ENCODE assay signal across 13 mouse cellular contexts in the genomic region with DNA sequence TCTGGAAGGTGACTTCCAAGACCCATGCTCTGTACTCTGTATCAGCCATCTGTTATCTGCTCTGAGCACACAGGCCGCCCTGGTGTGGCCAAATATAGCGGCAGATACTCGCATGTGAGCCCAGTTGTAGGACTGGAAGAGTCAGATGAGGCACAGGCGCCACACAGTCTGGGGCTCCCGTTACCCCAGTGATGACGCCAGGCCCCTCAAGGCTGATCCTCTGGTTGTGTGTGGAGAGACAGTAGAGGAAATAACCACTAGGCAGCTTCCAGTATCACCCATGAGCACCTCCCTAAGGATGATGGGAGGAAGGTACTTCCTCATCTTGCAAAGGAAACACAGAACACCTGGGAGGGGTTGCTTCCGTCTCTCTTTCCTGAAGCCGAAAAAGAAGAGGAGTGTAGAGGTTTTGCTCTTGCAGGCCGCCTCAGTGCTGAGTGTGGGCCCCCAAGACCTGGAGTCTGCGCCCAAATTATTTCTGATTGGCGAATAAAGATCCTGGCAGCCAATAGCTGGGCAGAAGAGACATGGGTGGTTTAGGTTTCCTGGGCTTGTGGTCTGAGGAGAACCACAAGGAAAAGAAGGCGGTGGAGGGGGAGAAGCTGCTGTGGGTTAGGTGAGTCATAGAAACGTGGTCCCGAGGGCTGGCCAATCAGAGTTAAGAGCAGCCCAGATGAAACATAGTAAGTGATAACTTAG. TPM values are rescaled to one million over a fixed set of nuclear protein-coding genes. Genes with fewer than 3 reads are reported as not detected.
DNase-seq lines count a peak whose midpoint lies in the region; ATAC-seq and TF ChIP-seq lines count a peak whose summit lies in the region.
"Had no signal": no experiment of that assay in that cellular context is flagged by ENCODE, and none has a peak within 500 bp of the region (broad histone marks: within the 10 kb centered on the region; RNA-seq: fewer than 3 reads in every experiment).

No protein-coding gene starts in this region.

- H3K9ac ChIP-seq in heart, postnatal 0 days (replicated peaks; ENCODE audit: low read depth, low read length): no peak overlapping the region
- H3K9ac ChIP-seq in ES-E14 (ENCODE audit: insufficient read depth, low read depth, low read length, poor library complexity, severe bottlenecking): peak overlapping the region; percentile 33; the same call in 1 of the 2 replicates
- no peak overlapping the region for H3K9ac ChIP-seq in liver, embryonic 13.5 days
- no peak overlapping the region for H3K9ac ChIP-seq in neural tube, embryonic 15.5 days (replicated peaks)
- H3K9ac ChIP-seq: lung, embryonic 14.5 days had no signal

- no peaks in the 10 kb centered on the region for H3K27me3 ChIP-seq in heart, postnatal 0 days (ENCODE audit: control insufficient read depth, insufficient read depth, low read length)
- H3K27me3 ChIP-seq in liver, embryonic 13.5 days: no peaks in the 10 kb centered on the region
- no peaks in the 10 kb centered on the region for H3K27me3 ChIP-seq in neural tube, embryonic 15.5 days (replicated peaks)

- no peak for TF ChIP-seq CTCF in heart, postnatal 0 days (IDR thresholded peaks at IDR 0.05; ENCODE audit: low read depth)

- H3K4me2 ChIP-seq in heart, postnatal 0 days (ENCODE audit: low read depth, low read length): no peak overlapping the region
- H3K4me2 ChIP-seq in liver, embryonic 13.5 days: peak overlapping the region; percentile 36
- H3K4me2 ChIP-seq in neural tube, embryonic 15.5 days: no peak overlapping the region
- H3K4me2 ChIP-seq: lung, embryonic 14.5 days had no signal

- WGBS in heart, postnatal 0 days: 49% methylated on average over 14 of the region's 14 CpGs
- 11% methylated on average over 14 of the region's 14 CpGs for WGBS in liver, embryonic 13.5 days (ENCODE audit: insufficient replicate concordance)
- 86% methylated on average over 14 of the region's 14 CpGs for WGBS in neural tube, embryonic 15.5 days

- intact Hi-C loops in left cerebral cortex, postnatal 10 days (cut with DNase I): no loop called here

- no peak for TF ChIP-seq EP300 in heart, postnatal 0 days (IDR thresholded peaks at IDR 0.05; ENCODE audit: low read depth)

- ATAC-seq in heart, postnatal 0 days (ENCODE audit: insufficient read depth, low read depth): no peak; the same call in 1 of the 2 replicates
- peak; percentile 89 for ATAC-seq in liver, embryonic 13.5 days (ENCODE audit: low read depth)
- no peak for ATAC-seq in neural tube, embryonic 15.5 days (ENCODE audit: low FRiP score)
- ATAC-seq: hindbrain, postnatal 0 days had no signal

- in situ Hi-C loops in ES-E14 (cut with MboI; ENCODE audit: low sequenced_read_pairs in 2 of 2, unreplicated experiment in 2 of 2): no loop called here

- DNase-seq in heart, postnatal 0 days (ENCODE audit: low spot score): no peak
- DNase-seq in heart, adult 11 months: no peak
- no peak for DNase-seq in ES-E14 (ENCODE audit: low read depth, low spot score)
- no peak for DNase-seq in liver, embryonic 13.5 days
- DNase-seq in thymus, adult 18-20 months: peak; percentile 50 to 77
- DNase-seq in left cerebral cortex, postnatal 10 days (ENCODE audit: extremely low spot score in 1 of 2, low spot score in 2 of 2): no peak
- no peak for DNase-seq in right cerebral cortex, postnatal 36 days (ENCODE audit: low spot score in 2 of 2)
- DNase-seq: cerebellum, adult 18-20 months; lung, embryonic 14.5 days had no signal

- no peak overlapping the region for H3K4me3 ChIP-seq in heart, postnatal 0 days (ENCODE audit: low read depth, low read length)
- H3K4me3 ChIP-seq in ES-E14 (ENCODE audit: insufficient read depth in 1 of 2, low read depth in 1 of 2, low read length in 2 of 2, poor library complexity in 1 of 2, severe bottlenecking in 1 of 2): no peak overlapping the region
- H3K4me3 ChIP-seq in liver, embryonic 13.5 days (replicated peaks): no peak overlapping the region
- H3K4me3 ChIP-seq in neural tube, embryonic 15.5 days (replicated peaks): no peak overlapping the region

- H3K36me3 ChIP-seq in heart, postnatal 0 days (replicated peaks; ENCODE audit: control insufficient read depth, insufficient read depth, low read length): no peaks in the 10 kb centered on the region
- no peaks in the 10 kb centered on the region for H3K36me3 ChIP-seq in ES-E14 (ENCODE audit: control insufficient read depth, insufficient read depth, low read length, poor library complexity, severe bottlenecking)
- H3K36me3 ChIP-seq in liver, embryonic 13.5 days: no peaks in the 10 kb centered on the region
- H3K36me3 ChIP-seq in neural tube, embryonic 15.5 days: no peaks in the 10 kb centered on the region

- H3K9me3 ChIP-seq in heart, postnatal 0 days (replicated peaks; ENCODE audit: control insufficient read depth, low read length): no peaks in the 10 kb centered on the region
- H3K9me3 ChIP-seq in ES-E14 (ENCODE audit: control insufficient read depth, insufficient read depth, low read depth, low read length): no peaks in the 10 kb centered on the region
- H3K9me3 ChIP-seq in liver, embryonic 13.5 days (replicated peaks): no peaks in the 10 kb centered on the region
- H3K9me3 ChIP-seq in neural tube, embryonic 15.5 days (replicated peaks): no peaks in the 10 kb centered on the region

- H3K4me1 ChIP-seq in heart, postnatal 0 days (ENCODE audit: control insufficient read depth, insufficient read depth): peaks cover 29% of the 10 kb centered on the region
- peaks cover 4% of the 10 kb centered on the region in 2 experiments; a peak in 1 of 4 replicates for H3K4me1 ChIP-seq in ES-E14 (ENCODE audit: control insufficient read depth in 2 of 2, insufficient read depth in 2 of 2, low read length in 2 of 2, poor library complexity in 1 of 2)
- H3K4me1 ChIP-seq in liver, embryonic 13.5 days (replicated peaks): peaks cover 20% of the 10 kb centered on the region
- H3K4me1 ChIP-seq in neural tube, embryonic 15.5 days: no peaks in the 10 kb centered on the region

- peak overlapping the region; percentile 39; the same call in 1 of the 2 replicates for H3K27ac ChIP-seq in heart, postnatal 0 days (ENCODE audit: low read depth)
- no peak overlapping the region for H3K27ac ChIP-seq in ES-E14 (ENCODE audit: insufficient read depth, low read depth, low read length, poor library complexity, severe bottlenecking)
- H3K27ac ChIP-seq in liver, embryonic 13.5 days: no peak overlapping the region; the same call in 1 of the 2 replicates
- H3K27ac ChIP-seq in neural tube, embryonic 15.5 days (replicated peaks): no peak overlapping the region
- H3K27ac ChIP-seq: hindbrain, postnatal 0 days had no signal

TF ChIP-seq in ES-E14, 5 proteins besides CTCF, POLR2A, EP300 and RAD21:
- TF ChIP-seq ZNF384 (IDR thresholded peaks at IDR 0.05; ENCODE audit: low read depth, low read length) (no peak), MAFK (IDR thresholded peaks at IDR 0.05; ENCODE audit: insufficient read depth, low read depth, low read length) (no peak), HCFC1 (IDR thresholded peaks at IDR 0.05; ENCODE audit: borderline replicate concordance, insufficient read depth, low read length) (no peak), ZC3H11A (IDR thresholded peaks at IDR 0.05; ENCODE audit: borderline replicate concordance, low read depth, low read length) (no peak), CHD2 (IDR thresholded peaks at IDR 0.05; ENCODE audit: low read depth, low read length) (no peak)

RNA-seq across cellular contexts. Expression of a gene that starts 2.0 kb away (rescaled TPM):
- total RNA-seq in heart, postnatal 0 days (2014; rRNA removed; ENCODE audit: low replicate concordance): 0.80 and 1.6 TPM in 2 replicates
- 0.18 and 0.26 TPM in 2 replicates for polyA plus RNA-seq in heart, postnatal 0 days (2015; fragmentation: Nextera tagmentation; extraction: Ambion mirVana)
- 1.6 and 2.4 TPM in 2 replicates for total RNA-seq in ES-E14 (2012; rRNA removed)
- 0.12 and 0.17 TPM in 2 replicates for polyA plus RNA-seq in liver, embryonic 13.5 days (2015; fragmentation: Nextera tagmentation; extraction: Ambion mirVana)
- total RNA-seq in left cerebral cortex, postnatal 10 days (2021): under 1 TPM in 1 of 2 experiments, not detected in 1; 0.06 TPM
- 0.60 and 0.87 TPM in 2 replicates for polyA plus RNA-seq in neural tube, embryonic 15.5 days (2015; fragmentation: Nextera tagmentation; extraction: Ambion mirVana)
- total RNA-seq: layer of hippocampus, adult 18-20 months had no signal

RNA-seq across cellular contexts. Expression of a gene that starts 19.9 kb away (rescaled TPM):
- total RNA-seq in heart, postnatal 0 days (2014; rRNA removed; ENCODE audit: low replicate concordance): not detected in 2 replicates
- polyA plus RNA-seq in heart, postnatal 0 days (2015; fragmentation: Nextera tagmentation; extraction: Ambion mirVana): not detected in 2 replicates
- total RNA-seq in ES-E14 (2012; rRNA removed): 0.18 and 0.32 TPM in 2 replicates
- polyA plus RNA-seq in liver, embryonic 13.5 days (2015; fragmentation: Nextera tagmentation; extraction: Ambion mirVana): not detected in 2 replicates
- total RNA-seq in left cerebral cortex, postnatal 10 days (2021): not detected
- polyA plus RNA-seq in neural tube, embryonic 15.5 days (2015; fragmentation: Nextera tagmentation; extraction: Ambion mirVana): 0.18 and 0.31 TPM in 2 replicates
- total RNA-seq: layer of hippocampus, adult 18-20 months had no signal
- polyA plus RNA-seq: lung, embryonic 14.5 days; testis, adult 2 months had no signal

RNA-seq across cellular contexts. Expression of a gene that starts 25.8 kb away (rescaled TPM):
- total RNA-seq in heart, postnatal 0 days (2014; rRNA removed; ENCODE audit: low replicate concordance): 1.1 TPM in 1 of 2 replicates, not detected in the other
- polyA plus RNA-seq in heart, postnatal 0 days (2015; fragmentation: Nextera tagmentation; extraction: Ambion mirVana): 0.15 and 0.25 TPM in 2 replicates
- 0.85 and 1.3 TPM in 2 replicates for total RNA-seq in ES-E14 (2012; rRNA removed)
- 0.25 and 0.34 TPM in 2 replicates for polyA plus RNA-seq in liver, embryonic 13.5 days (2015; fragmentation: Nextera tagmentation; extraction: Ambion mirVana)
- under 1 TPM in 1 of 2 experiments, not detected in 1; 0.28 TPM for total RNA-seq in left cerebral cortex, postnatal 10 days (2021)
- polyA plus RNA-seq in neural tube, embryonic 15.5 days (2015; fragmentation: Nextera tagmentation; extraction: Ambion mirVana): 0.20 and 0.46 TPM in 2 replicates

RNA-seq across cellular contexts. Expression of a gene that starts 36.9 kb away (rescaled TPM):
- total RNA-seq in heart, postnatal 0 days (2014; rRNA removed; ENCODE audit: low replicate concordance): 0.34 and 1.6 TPM in 2 replicates
- 0.83 and 0.92 TPM in 2 replicates for polyA plus RNA-seq in heart, postnatal 0 days (2015; fragmentation: Nextera tagmentation; extraction: Ambion mirVana)
- 1.2 and 1.6 TPM in 2 replicates for total RNA-seq in ES-E14 (2012; rRNA removed)
- 0.08 and 0.22 TPM in 2 replicates for polyA plus RNA-seq in liver, embryonic 13.5 days (2015; fragmentation: Nextera tagmentation; extraction: Ambion mirVana)
- 1 to 10 TPM; 1.1 TPM for total RNA-seq in left cerebral cortex, postnatal 10 days (2021)
- 0.55 and 0.65 TPM in 2 replicates for polyA plus RNA-seq in neural tube, embryonic 15.5 days (2015; fragmentation: Nextera tagmentation; extraction: Ambion mirVana)

Comparison
In these comparisons a context has a peak if more than half of its experiments do, and no peak if none do; other contexts are left out.
1. DNase-seq: peak in thymus, adult 18-20 months (2 of 2); none in heart, postnatal 0 days (single experiment), heart, adult 11 months (single experiment), ES-E14 (single experiment), liver, embryonic 13.5 days (single experiment), left cerebral cortex, postnatal 10 days (0 of 2) and right cerebral cortex, postnatal 36 days (0 of 2).